Mouse (Mus musculus): ENCODE results near the gene Iscu. TPM values are rescaled to one million over a fixed set of nuclear protein-coding genes. Genes with fewer than 3 reads are reported as not detected.
A peak's percentile ranks its signal among the peaks of the same experiment; 100 is the strongest.
"Not testable (repeated sequence)": the region's sequence is repeated elsewhere in the genome, so short reads cannot be mapped to it uniquely, and the experiment has no call there.

The Iscu gene
- polyA plus RNA-seq, 1 experiment from 2014 or later = 93.0 TPM

- WGBS = 86% methylated on average over 13 of the region's 13 CpGs
- no peak for ATAC-seq (ENCODE audit: low read depth)
- Histone ChIP-seq H3K4me1 (replicated peaks) (peaks cover 23% of the 10 kb centered on the region), H3K9ac (no peak overlapping the region), H3K27me3 (no peaks in the 10 kb centered on the region), H3K9me3 (no peaks in the 10 kb centered on the region), H3K27ac (replicated peaks) (no peak overlapping the region), H3K4me2 (no peak overlapping the region), H3K4me3 (no peak overlapping the region), H3K36me3 (peaks cover 63% of the 10 kb centered on the region)
These were observed 6.7 kb upstream of the Iscu start for GRCm38 (mm10) chr5:113765641-113766526.

DNA sequence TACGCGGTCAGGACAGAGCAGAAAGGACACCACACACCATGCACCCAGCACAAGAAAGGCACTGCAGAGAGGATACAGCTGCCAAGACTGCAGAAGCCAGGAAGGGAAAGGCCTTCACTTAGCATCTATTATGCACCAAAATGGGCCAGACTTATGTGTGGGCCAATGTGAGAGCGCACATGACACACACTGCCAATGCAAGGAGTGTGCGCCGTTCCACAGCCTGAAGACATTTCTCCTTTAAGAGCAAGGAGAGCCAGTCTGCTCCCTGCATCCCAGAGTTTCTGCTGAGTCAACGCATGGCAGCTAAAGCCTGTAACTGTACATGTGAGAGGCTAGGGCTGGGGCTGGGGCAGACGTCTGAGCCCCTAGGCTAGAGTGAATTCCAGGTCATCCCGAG is 3.7 kb upstream of the Iscu start:
- 93% methylated on average over 8 of the region's 8 CpGs for WGBS
- Histone ChIP-seq H3K9ac (no peak overlapping the region), H3K27me3 (no peaks in the 10 kb centered on the region), H3K4me3 (no peak overlapping the region), H3K27ac (replicated peaks) (no peak overlapping the region), H3K36me3 (peaks cover 35% of the 10 kb centered on the region), H3K4me1 (replicated peaks) (peaks cover 33% of the 10 kb centered on the region), H3K4me2 (no peak overlapping the region), H3K9me3 (no peaks in the 10 kb centered on the region)
- no peak for ATAC-seq (ENCODE audit: low read depth)

DNA sequence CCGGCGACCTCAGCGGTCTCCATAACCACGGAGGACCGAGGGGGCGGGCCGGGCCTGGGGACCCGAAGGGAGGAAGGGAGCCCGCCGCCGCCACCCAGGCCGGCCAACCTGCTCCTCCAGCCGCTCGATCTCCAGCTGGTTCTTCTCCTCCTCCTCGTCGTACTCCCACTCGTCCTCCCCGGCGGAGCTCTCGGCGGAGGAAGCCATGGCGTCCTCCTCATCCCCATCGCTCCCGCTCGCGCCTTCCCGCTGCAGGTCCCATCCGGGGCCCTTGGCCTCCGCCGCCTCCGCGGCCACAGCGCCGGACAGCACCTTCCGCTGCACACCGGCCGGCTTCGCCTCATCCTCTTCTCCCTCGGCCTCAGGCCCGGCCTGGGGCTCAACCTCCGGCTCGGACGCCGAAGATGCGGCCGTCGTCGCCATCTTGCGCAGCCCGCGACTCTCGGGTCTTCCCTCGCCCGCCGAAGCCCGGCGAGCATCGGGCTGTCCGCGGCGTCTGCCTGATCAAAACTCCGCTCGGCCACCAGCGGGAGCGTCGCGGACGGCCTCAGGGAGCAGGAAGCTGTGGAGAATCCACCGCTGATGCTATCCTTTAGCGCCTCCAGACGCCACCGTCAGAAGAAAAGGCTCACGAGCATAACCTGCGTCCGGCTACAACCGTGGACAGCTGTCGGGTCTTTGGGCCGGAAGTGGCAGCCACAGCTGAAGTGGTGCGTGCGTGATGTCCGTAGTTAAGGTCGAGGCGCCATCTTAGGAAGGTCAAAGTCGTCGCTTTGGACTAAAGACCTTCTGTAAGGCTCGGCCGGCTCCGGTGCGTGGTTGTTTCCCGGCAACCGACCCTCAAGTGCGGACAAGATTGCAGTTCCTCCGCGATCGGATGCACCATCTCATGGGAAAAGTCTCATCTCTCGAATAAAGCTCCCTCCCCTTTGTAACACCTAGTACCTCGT is 1.1 kb upstream of the Iscu start:
- Histone ChIP-seq H3K9ac (peak overlapping the region; percentile 96), H3K4me2 (peak overlapping the region; percentile 92), H3K27me3 (no peaks in the 10 kb centered on the region), H3K4me3 (peak overlapping the region; percentile 99), H3K36me3 (peaks cover 45% of the 10 kb centered on the region), H3K9me3 (no peaks in the 10 kb centered on the region), H3K27ac (replicated peaks) (peak overlapping the region; percentile 99), H3K4me1 (replicated peaks) (peaks cover 37% of the 10 kb centered on the region)
- WGBS = under 1% methylated on average over 92 of the region's 97 CpGs
- ATAC-seq (ENCODE audit: low read depth) = peak; percentile 81

- Histone ChIP-seq H3K9ac (peak overlapping the region; percentile 83), H3K4me2 (peak overlapping the region; percentile 92), H3K4me3 (peak overlapping the region; percentile 99), H3K27me3 (no peaks in the 10 kb centered on the region), H3K27ac (replicated peaks) (peak overlapping the region; percentile 99), H3K9me3 (no peaks in the 10 kb centered on the region), H3K36me3 (peaks cover 43% of the 10 kb centered on the region), H3K4me1 (replicated peaks) (peaks cover 37% of the 10 kb centered on the region)
- WGBS = 2% methylated on average over 30 of the region's 38 CpGs
- peak; percentile 44 for ATAC-seq (ENCODE audit: low read depth)
These were observed 464 bp downstream of the Iscu start for GRCm38 (mm10) chr5:113772905-113773519.

GRCm38 (mm10) chr5:113773664-113774063 is 1.1 kb downstream of the Iscu start:
- Histone ChIP-seq H3K27ac (replicated peaks) (no peak overlapping the region), H3K9ac (peak overlapping the region; percentile 83; the same call in 1 of the 2 replicates), H3K36me3 (peaks cover 42% of the 10 kb centered on the region), H3K4me1 (replicated peaks) (peaks cover 36% of the 10 kb centered on the region), H3K27me3 (no peaks in the 10 kb centered on the region), H3K9me3 (no peaks in the 10 kb centered on the region), H3K4me3 (peak overlapping the region; percentile 99), H3K4me2 (peak overlapping the region; percentile 92)
- WGBS = 1% methylated on average over 7 of the region's 7 CpGs
- ATAC-seq (ENCODE audit: low read depth) = no peak

- H3K4me1 ChIP-seq (replicated peaks) = peaks cover 17% of the 10 kb centered on the region
- H3K4me3 ChIP-seq = no peak overlapping the region
- H3K9me3 ChIP-seq = no peaks in the 10 kb centered on the region
- no peak overlapping the region for H3K4me2 ChIP-seq
- H3K27me3 ChIP-seq = no peaks in the 10 kb centered on the region
- no peak for ATAC-seq (ENCODE audit: low read depth)
- H3K27ac ChIP-seq (replicated peaks) = no peak overlapping the region
- H3K36me3 ChIP-seq = peaks cover 43% of the 10 kb centered on the region
- no peak overlapping the region for H3K9ac ChIP-seq
- 91% methylated on average over 10 of the region's 10 CpGs for WGBS
These were observed 3.0 kb downstream of the Iscu start for GRCm38 (mm10) chr5:113775585-113775984.

DNA sequence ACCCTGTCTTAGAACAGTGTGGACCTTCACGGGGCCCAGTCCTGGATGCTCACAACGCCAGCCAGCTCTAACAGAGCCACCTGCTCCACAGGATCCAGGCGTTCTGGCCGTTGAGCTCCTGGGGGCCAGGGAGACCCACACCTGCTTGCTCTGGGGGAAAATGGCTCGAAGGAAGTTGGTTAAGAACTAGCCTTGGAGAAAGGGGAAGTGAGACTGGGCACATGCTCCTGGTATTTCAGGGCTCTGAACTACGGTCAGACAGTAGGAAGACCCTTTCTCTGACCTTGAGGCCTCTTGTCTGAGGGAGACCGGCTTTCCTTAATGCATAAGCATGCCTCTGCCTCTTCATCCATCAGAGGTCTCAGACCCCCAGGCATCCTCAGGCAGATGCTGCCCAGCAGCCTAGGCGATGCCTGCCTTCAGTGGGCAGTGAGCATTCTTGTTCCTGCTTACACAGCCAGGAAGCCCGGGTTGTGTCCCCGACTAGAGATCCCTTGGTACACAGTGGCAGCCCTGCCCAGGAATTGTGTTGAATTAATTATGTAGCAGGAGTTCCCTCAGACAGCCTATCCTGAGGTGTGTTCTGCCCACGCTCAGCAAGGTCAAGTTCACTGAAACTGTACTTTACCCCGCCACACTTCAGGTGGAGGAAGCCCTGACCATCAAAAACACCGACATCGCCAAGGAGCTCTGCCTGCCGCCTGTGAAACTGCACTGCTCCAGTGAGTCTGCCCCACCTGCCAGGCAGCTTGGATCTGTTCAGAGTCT is 3.8 kb downstream of the Iscu start:
- peaks cover 13% of the 10 kb centered on the region for H3K4me1 ChIP-seq (replicated peaks)
- H3K9ac ChIP-seq = no peak overlapping the region
- H3K9me3 ChIP-seq = no peaks in the 10 kb centered on the region
- H3K4me3 ChIP-seq = no peak overlapping the region
- H3K4me2 ChIP-seq = no peak overlapping the region
- 93% methylated on average over 15 of the region's 15 CpGs for WGBS
- ATAC-seq (ENCODE audit: low read depth) = no peak
- no peak overlapping the region for H3K27ac ChIP-seq (replicated peaks)
- H3K27me3 ChIP-seq = no peaks in the 10 kb centered on the region
- peaks cover 43% of the 10 kb centered on the region for H3K36me3 ChIP-seq

GRCm38 (mm10) chr5:113776896-113777226 is 4.3 kb downstream of the Iscu start:
- H3K4me3 ChIP-seq = no peak overlapping the region
- no peaks in the 10 kb centered on the region for H3K9me3 ChIP-seq
- 91% methylated on average over 8 of the region's 8 CpGs for WGBS
- no peaks in the 10 kb centered on the region for H3K27me3 ChIP-seq
- H3K9ac ChIP-seq = no peak overlapping the region
- no peak overlapping the region for H3K27ac ChIP-seq (replicated peaks)
- H3K4me2 ChIP-seq = no peak overlapping the region
- no peak for ATAC-seq (ENCODE audit: low read depth)
- peaks cover 13% of the 10 kb centered on the region for H3K4me1 ChIP-seq (replicated peaks)
- H3K36me3 ChIP-seq = peaks cover 43% of the 10 kb centered on the region

- H3K4me3 ChIP-seq; H3K9me3 ChIP-seq; ATAC-seq (ENCODE audit: low read depth); H3K27ac ChIP-seq (replicated peaks); H3K4me2 ChIP-seq; H3K9ac ChIP-seq; H3K27me3 ChIP-seq: not testable (repeated sequence)
- WGBS = 90% methylated on average over 8 of the region's 8 CpGs
- Histone ChIP-seq H3K36me3 (peaks cover 43% of the 10 kb centered on the region), H3K4me1 (replicated peaks) (peaks cover 13% of the 10 kb centered on the region)
These were observed 5.2 kb downstream of the Iscu start for GRCm38 (mm10) chr5:113777728-113778127.

DNA sequence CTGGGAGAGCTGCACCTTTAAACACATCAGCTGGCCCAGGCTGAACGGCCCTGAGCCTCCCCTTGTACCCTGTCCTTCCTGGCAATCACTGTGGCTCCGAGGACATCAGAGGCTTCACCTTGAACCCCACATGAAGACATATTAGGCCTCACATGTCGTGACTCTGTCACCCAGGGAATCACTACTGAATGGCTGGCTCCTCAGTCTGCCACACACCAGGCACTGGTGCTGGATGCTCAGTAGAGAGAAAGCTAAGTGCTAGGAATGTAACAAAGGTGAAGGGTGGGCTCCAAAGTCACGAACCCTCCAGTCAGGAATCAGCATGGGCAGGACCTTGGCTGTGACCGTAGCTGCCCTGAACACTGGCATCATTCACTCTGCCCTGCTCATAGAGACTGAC is 7.0 kb downstream of the Iscu start:
- Histone ChIP-seq H3K27ac (replicated peaks) (no peak overlapping the region), H3K9ac (no peak overlapping the region), H3K36me3 (peaks cover 39% of the 10 kb centered on the region), H3K4me1 (replicated peaks) (no peaks in the 10 kb centered on the region), H3K9me3 (no peaks in the 10 kb centered on the region), H3K27me3 (peaks cover 15% of the 10 kb centered on the region), H3K4me3 (no peak overlapping the region), H3K4me2 (no peak overlapping the region)
- no peak for ATAC-seq (ENCODE audit: low read depth)
- 78% methylated on average over 5 of the region's 5 CpGs for WGBS

GRCm38 (mm10) chr5:113780082-113780752 is 7.7 kb downstream of the Iscu start:
- Histone ChIP-seq H3K27me3 (peaks cover 15% of the 10 kb centered on the region), H3K9ac (no peak overlapping the region), H3K36me3 (peaks cover 32% of the 10 kb centered on the region), H3K27ac (replicated peaks) (no peak overlapping the region), H3K4me3 (no peak overlapping the region), H3K9me3 (no peaks in the 10 kb centered on the region), H3K4me2 (no peak overlapping the region), H3K4me1 (replicated peaks) (no peaks in the 10 kb centered on the region)
- WGBS = 98% methylated on average over 3 of the region's 3 CpGs
- 0 out of 2 replicates have a peak, but pooled peaks have one; percentile 33 for ATAC-seq (ENCODE audit: low read depth)
